Mouse (Mus musculus) heart, postnatal 10 days (tissue): ENCODE results near the gene Vars2. TPM values are rescaled to one million over a fixed set of nuclear protein-coding genes. Genes with fewer than 3 reads are reported as not detected.
A peak's percentile ranks its signal among the peaks of the same experiment; 100 is the strongest.

Experiments
- DNase-seq, 2 experiments: peaks; one replicate each; pipeline ENCODE4 v3.0.0; 2021
- intact Hi-C: fragments of 180-260 bp; cut with DNase I; formaldehyde crosslinking; loops from one replicate; pipeline ENCODE4 v1.15.1; 2025
- total RNA-seq, 2 experiments: library from RNA; stranded (reverse); gene quantifications; 2 replicates each; pipeline ENCODE4 v1.2.3; 2021

Vars2 gene
- total RNA-seq, 2 experiments from 2014 or later, result 25.2 to 34.0 TPM

- DNase-seq, result peak; percentile 23 to 51
- intact Hi-C loops, result no loop called here
Measured at GRCm38 (mm10) chr17:35636363-35636762, 31.0 kb downstream of the Vars2 start.

- intact Hi-C loops, result loop anchor here (1.0 kb wide), 1 partner anchor 90 kb away; no protein-coding TSS in a partner anchor
- DNase-seq, result peak; percentile 75 to 82
Measured at GRCm38 (mm10) chr17:35635699-35636111, 31.7 kb downstream of the Vars2 start.

DNA sequence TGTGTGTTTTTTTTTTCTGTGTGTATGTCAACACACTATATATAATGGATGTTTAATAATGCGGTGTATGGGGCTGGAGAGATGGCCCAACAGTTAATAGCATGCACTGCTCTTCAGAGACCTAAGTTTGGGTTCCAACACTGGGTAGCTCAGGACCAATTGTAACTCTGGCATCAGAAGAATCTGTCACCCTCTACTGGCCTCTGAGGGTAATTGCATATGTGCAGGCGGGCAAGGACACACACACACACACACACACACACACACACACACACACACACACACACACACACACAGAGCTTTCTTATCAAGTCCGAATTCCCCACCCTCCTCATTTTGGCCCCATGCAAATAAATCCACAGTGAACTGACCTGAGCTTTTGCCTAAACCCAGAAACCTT is 32.2 kb downstream of the Vars2 start:
- DNase-seq, result no peak
- intact Hi-C loops, result loop anchor here (1.0 kb wide), 1 partner anchor 90 kb away; no protein-coding TSS in a partner anchor

GRCm38 (mm10) chr17:35633992-35634391 is 33.4 kb downstream of the Vars2 start:
- DNase-seq, result peak; percentile 42 to 45
- intact Hi-C loops, result no loop called here

DNA sequence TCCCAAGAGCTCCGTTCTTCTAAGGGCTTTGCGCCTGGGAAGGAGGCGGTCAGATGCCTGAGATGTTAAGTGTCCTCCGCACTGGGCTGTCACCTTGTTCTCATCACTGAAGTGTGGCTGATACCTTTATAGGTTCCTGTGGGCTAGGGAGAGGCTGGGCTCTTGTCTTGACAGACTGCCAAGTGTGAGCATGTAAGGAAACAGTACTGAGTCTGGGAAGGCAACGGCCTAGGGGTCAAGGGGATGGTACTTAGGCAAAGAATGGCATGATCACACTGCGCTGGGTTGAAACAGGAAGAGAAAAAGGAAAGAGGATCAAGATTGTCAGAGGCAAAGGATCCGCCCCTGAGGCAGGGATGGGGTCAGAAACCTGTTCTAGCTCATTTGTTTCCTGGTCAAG is 40.9 kb downstream of the Vars2 start, which contains the start of gene Gm9573:
Gm9573 (minus strand) TSS at position 101 of the 400 bp plus-strand sequence.
- no peak for DNase-seq
- intact Hi-C loops, result no loop called here

DNA sequence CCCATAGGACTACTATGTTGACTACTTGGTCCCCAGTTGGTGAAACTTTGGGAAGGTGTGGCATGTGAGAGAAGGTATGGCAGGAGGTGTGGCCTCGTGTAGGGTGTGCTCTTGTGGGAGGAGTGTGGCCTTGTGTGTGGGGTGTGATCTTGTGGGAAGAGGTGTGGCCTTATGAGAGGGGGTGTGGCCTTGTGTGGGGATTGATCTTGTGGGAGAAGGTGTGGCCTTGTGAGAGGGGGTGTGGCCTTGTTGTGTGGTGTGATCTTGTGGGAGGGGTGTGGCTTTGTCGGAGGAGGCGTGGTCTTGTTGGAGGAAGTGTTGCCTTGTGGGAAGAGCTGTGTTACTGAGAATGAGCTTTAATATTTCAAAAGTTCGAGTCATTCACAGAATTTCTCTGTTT is 50.3 kb downstream of the Vars2 start:
- no peak for DNase-seq
- intact Hi-C loops, result no loop called here

Other genes starting within 250 kb of the Vars2 start
- gene H2-Q6, start 242.7 kb downstream of the Vars2 start, total RNA-seq, result under 1 TPM; 0.25 to 0.38 TPM
- 1 to 10 TPM; 1.2 to 1.3 TPM for gene H2-Q7, start 228.4 kb downstream of the Vars2 start, total RNA-seq
- under 1 TPM; 0.27 to 0.34 TPM for gene H2-Q10, start 197.5 kb downstream of the Vars2 start, total RNA-seq
- not detected for gene Pou5f1, start 161.6 kb downstream of the Vars2 start, total RNA-seq
- 10 to 100 TPM; 17.5 to 17.9 TPM for gene Tcf19, start 150.8 kb downstream of the Vars2 start, total RNA-seq
- gene Cchcr1, start 150.5 kb downstream of the Vars2 start, total RNA-seq, result 1 to 10 TPM; 5.1 to 5.2 TPM
- not detected for gene Psors1c2, start 134.4 kb downstream of the Vars2 start, total RNA-seq
- gene Cdsn, start 115.5 kb downstream of the Vars2 start, total RNA-seq, result under 1 TPM; 0.14 to 0.15 TPM
- not detected for gene 2300002M23Rik, start 100.1 kb downstream of the Vars2 start, total RNA-seq
- gene Sfta2, start 66.0 kb downstream of the Vars2 start, total RNA-seq, result not detected
- gene Gm9573, start 41.0 kb downstream of the Vars2 start, total RNA-seq, result not detected
- not detected for gene Mucl3, start 23.9 kb downstream of the Vars2 start, total RNA-seq
- gene Gtf2h4, start 6.1 kb upstream of the Vars2 start, total RNA-seq, result 10 to 100 TPM; 15.5 to 18.7 TPM
- 10 to 100 TPM; 56.8 to 66.6 TPM for gene Ddr1, start 37.0 kb upstream of the Vars2 start, total RNA-seq
- gene Ier3, start 154.1 kb upstream of the Vars2 start, total RNA-seq, result 10 to 100 TPM; 18.7 to 25.9 TPM
- 100 to 1,000 TPM; 114 to 124 TPM for gene Flot1, start 155.6 kb upstream of the Vars2 start, total RNA-seq
- gene Tubb5, start 170.7 kb upstream of the Vars2 start, total RNA-seq, result 100 to 1,000 TPM; 358 to 363 TPM
- 10 to 100 TPM; 20.4 to 22.1 TPM for gene Mdc1, start 173.9 kb upstream of the Vars2 start, total RNA-seq
- gene Nrm, start 193.7 kb upstream of the Vars2 start, total RNA-seq, result 10 to 100 TPM; 12.6 to 13.5 TPM
- 10 to 100 TPM; 27.9 to 29.6 TPM for gene Ppp1r18, start 198.0 kb upstream of the Vars2 start, total RNA-seq
- 10 to 100 TPM; 24.7 to 29.2 TPM for gene Dhx16, start 212.2 kb upstream of the Vars2 start, total RNA-seq
- gene 2310061I04Rik, start 229.8 kb upstream of the Vars2 start, total RNA-seq, result 10 to 100 TPM; 64.8 to 69.8 TPM
- 10 to 100 TPM; 12.1 to 16.3 TPM for gene Atat1, start 242.5 kb upstream of the Vars2 start, total RNA-seq
- 10 to 100 TPM; 52.8 to 56.2 TPM for gene Mrps18b, start 248.8 kb upstream of the Vars2 start, total RNA-seq
- gene Ppp1r10, start 248.8 kb upstream of the Vars2 start, total RNA-seq, result 10 to 100 TPM; 43.3 to 45.1 TPM